Mouse (Mus musculus): ENCODE data around the gene Eef2.

- TF ChIP-seq POLR2A (IDR thresholded peaks at IDR 0.05; ENCODE audit: borderline replicate concordance, extremely low read depth, low read depth, low read length) (no peak), CTCF (IDR thresholded peaks at IDR 0.05; ENCODE audit: insufficient read depth, low read length) (no peak)
Measured at GRCm38 (mm10) chr10:81140717-81141454, 35.5 kb upstream of the Eef2 start.

Measured in lung, adult 2 months (tissue).